Mouse (Mus musculus): ENCODE measurements at regions not wholly inside any gene's neighbourhood (a gene's known extent, or its start where the extent isn't known, plus 50 kb on each side); places are given as distances from the start of the nearest gene placed in this dataset.

- H3K36me3 ChIP-seq (replicated peaks) = no peaks in the 10 kb centered on the region
- WGBS (ENCODE audit: insufficient replicate concordance) = 54% methylated on average over 5 of the region's 5 CpGs
- ATAC-seq (ENCODE audit: insufficient read depth) = no peak
Observed at GRCm38 (mm10) chr2:146685854-146686507, 169.7 kb upstream of the Kiz start.

DNA sequence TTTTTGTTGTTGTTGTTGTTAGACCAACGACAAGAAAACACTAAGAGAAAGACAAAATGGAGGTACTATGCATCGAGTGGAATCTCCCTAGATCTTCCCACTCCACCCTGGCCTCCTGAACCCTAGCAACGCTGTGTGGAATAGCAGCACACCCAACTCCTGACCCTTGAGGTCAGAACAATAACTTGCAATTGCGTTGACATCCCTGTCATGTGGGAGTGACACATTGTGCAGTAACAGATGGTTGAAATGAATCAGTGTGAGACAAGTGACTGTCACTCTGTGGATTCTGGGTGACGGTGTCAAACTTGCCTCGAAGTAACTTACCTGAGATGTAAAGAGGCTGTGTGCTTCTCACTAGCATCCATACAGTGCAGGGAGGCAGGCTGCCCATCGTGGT, 167.1 kb upstream of the Kiz start:
- Histone ChIP-seq H3K4me1 (replicated peaks) (no peaks in the 10 kb centered on the region), H3K36me3 (replicated peaks) (no peaks in the 10 kb centered on the region), H3K4me2 (no peak overlapping the region), H3K27me3 (no peaks in the 10 kb centered on the region), H3K4me3 (replicated peaks) (no peak overlapping the region), H3K27ac (replicated peaks) (no peak overlapping the region), H3K9ac (no peak overlapping the region), H3K9me3 (replicated peaks) (no peaks in the 10 kb centered on the region)
- WGBS (ENCODE audit: insufficient replicate concordance) = 50% methylated on average over 7 of the region's 7 CpGs
- ATAC-seq (ENCODE audit: insufficient read depth) = no peak

More at GRCm38 (mm10) chr2:146685854-146686507, 169.7 kb upstream of the Kiz start:
- H3K9ac ChIP-seq = no peak overlapping the region
- H3K27ac ChIP-seq (replicated peaks) = no peak overlapping the region
- no peaks in the 10 kb centered on the region for H3K27me3 ChIP-seq
- H3K4me1 ChIP-seq (replicated peaks) = no peaks in the 10 kb centered on the region
- H3K4me3 ChIP-seq (replicated peaks) = no peak overlapping the region
- H3K9me3 ChIP-seq (replicated peaks) = no peaks in the 10 kb centered on the region
- H3K4me2 ChIP-seq = no peak overlapping the region

DNA sequence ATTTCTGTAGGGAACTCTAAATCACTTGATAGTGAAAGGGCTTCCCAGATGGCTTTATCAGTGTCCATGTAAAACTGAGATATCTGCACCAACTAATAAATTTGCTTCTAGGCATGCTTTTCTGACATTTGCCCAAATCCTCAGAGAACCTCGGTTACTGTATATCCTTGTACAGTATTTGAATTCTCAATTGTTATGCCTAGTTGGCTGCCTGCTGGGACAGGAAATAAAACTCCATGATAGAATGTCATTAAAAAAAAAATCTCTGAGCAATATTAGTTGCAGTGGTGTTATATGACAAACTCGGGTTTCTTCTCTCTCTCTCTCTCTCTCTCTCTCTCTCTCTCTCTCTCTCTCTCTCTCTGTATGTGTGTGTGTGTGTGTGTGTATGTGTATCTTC, 162.2 kb upstream of the Kiz start:
- H3K4me1 ChIP-seq (replicated peaks) = no peaks in the 10 kb centered on the region
- H3K27me3 ChIP-seq = no peaks in the 10 kb centered on the region
- no peaks in the 10 kb centered on the region for H3K9me3 ChIP-seq (replicated peaks)
- no peak overlapping the region for H3K27ac ChIP-seq (replicated peaks)
- 49% methylated on average over 2 of the region's 2 CpGs for WGBS (ENCODE audit: insufficient replicate concordance)
- no peak for ATAC-seq (ENCODE audit: insufficient read depth)
- no peak overlapping the region for H3K4me2 ChIP-seq
- no peaks in the 10 kb centered on the region for H3K36me3 ChIP-seq (replicated peaks)
- H3K4me3 ChIP-seq (replicated peaks) = no peak overlapping the region
- no peak overlapping the region for H3K9ac ChIP-seq

DNA sequence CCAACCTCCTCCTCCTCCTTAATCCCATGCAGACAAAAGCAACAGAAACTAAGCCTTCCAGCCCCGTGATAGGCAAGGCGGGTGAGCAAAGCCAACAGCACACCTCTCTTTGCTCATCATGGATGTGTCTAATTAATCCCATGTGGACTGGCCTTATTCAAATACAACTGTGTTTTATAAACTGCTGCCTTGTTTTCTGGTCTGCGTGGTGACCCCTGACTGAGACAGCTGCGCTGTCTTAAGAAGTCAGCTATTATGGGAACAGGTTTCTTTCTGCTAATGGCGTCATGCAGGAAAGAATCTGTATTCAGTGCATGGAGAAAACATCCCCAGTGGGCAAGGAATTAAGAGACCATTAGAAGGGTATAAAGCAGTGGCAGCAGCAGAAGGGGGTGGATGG, 161.6 kb upstream of the Kiz start:
- Histone ChIP-seq H3K4me3 (replicated peaks) (no peak overlapping the region), H3K4me1 (replicated peaks) (no peaks in the 10 kb centered on the region), H3K27me3 (no peaks in the 10 kb centered on the region), H3K36me3 (replicated peaks) (no peaks in the 10 kb centered on the region), H3K9me3 (replicated peaks) (no peaks in the 10 kb centered on the region), H3K9ac (no peak overlapping the region), H3K27ac (replicated peaks) (no peak overlapping the region), H3K4me2 (no peak overlapping the region)
- WGBS (ENCODE audit: insufficient replicate concordance) = 49% methylated on average over 5 of the region's 5 CpGs
- ATAC-seq (ENCODE audit: insufficient read depth) = no peak

- no peak for ATAC-seq (ENCODE audit: insufficient read depth)
Observed at GRCm38 (mm10) chr2:146696277-146696676, 159.4 kb upstream of the Kiz start.

GRCm38 (mm10) chr2:146696727-146697126, 158.9 kb upstream of the Kiz start:
- Histone ChIP-seq H3K27ac (replicated peaks) (no peak overlapping the region), H3K4me3 (replicated peaks) (no peak overlapping the region), H3K9me3 (replicated peaks) (no peaks in the 10 kb centered on the region), H3K36me3 (replicated peaks) (no peaks in the 10 kb centered on the region), H3K9ac (no peak overlapping the region), H3K4me2 (no peak overlapping the region), H3K27me3 (no peaks in the 10 kb centered on the region), H3K4me1 (replicated peaks) (no peaks in the 10 kb centered on the region)
- ATAC-seq (ENCODE audit: insufficient read depth) = no peak
- 57% methylated on average over 4 of the region's 4 CpGs for WGBS (ENCODE audit: insufficient replicate concordance)

More at GRCm38 (mm10) chr2:146696277-146696676, 159.4 kb upstream of the Kiz start:
- H3K4me1 ChIP-seq (replicated peaks) = no peaks in the 10 kb centered on the region
- no peak overlapping the region for H3K9ac ChIP-seq
- H3K36me3 ChIP-seq (replicated peaks) = no peaks in the 10 kb centered on the region
- H3K4me3 ChIP-seq (replicated peaks) = no peak overlapping the region
- no peaks in the 10 kb centered on the region for H3K9me3 ChIP-seq (replicated peaks)
- no peaks in the 10 kb centered on the region for H3K27me3 ChIP-seq
- no peak overlapping the region for H3K4me2 ChIP-seq
- 52% methylated on average over 2 of the region's 2 CpGs for WGBS (ENCODE audit: insufficient replicate concordance)
- H3K27ac ChIP-seq (replicated peaks) = no peak overlapping the region

- Histone ChIP-seq H3K9me3 (replicated peaks) (no peaks in the 10 kb centered on the region), H3K36me3 (replicated peaks) (no peaks in the 10 kb centered on the region), H3K4me3 (replicated peaks) (no peak overlapping the region), H3K27me3 (no peaks in the 10 kb centered on the region), H3K9ac (no peak overlapping the region), H3K4me1 (replicated peaks) (no peaks in the 10 kb centered on the region), H3K4me2 (no peak overlapping the region), H3K27ac (replicated peaks) (no peak overlapping the region)
- ATAC-seq (ENCODE audit: insufficient read depth) = no peak
- 59% methylated on average over 8 of the region's 8 CpGs for WGBS (ENCODE audit: insufficient replicate concordance)
Observed at GRCm38 (mm10) chr2:146710676-146711075, 145.0 kb upstream of the Kiz start.

DNA sequence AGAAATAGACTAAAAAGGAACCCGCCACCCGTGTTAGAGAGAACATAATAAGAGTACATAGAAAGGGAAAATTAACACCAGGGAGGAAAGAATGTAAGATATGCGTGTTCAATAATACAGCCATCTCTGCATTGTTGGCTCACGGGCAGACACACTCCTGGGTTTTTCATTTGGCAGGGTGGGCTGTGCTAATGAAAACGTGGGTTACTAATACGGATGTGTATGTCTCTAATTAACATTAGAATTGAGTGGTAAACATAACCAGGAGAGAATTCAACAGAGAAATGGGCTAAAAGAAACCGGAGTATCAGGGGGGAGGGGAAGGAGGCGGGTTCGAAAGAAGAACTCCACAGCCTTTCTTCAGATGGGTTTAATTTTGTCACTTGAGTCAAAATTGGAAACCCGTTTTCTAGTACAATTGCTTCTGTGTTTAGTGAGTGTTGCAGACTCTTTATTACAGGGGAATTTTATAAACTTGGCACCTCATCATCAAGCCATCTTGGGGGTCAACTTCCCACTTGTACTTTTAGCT, 134.4 kb upstream of the Kiz start:
- 47% methylated on average over 10 of the region's 10 CpGs for WGBS (ENCODE audit: insufficient replicate concordance)
- no peak for ATAC-seq (ENCODE audit: insufficient read depth)
- H3K36me3 ChIP-seq (replicated peaks) = no peaks in the 10 kb centered on the region

DNA sequence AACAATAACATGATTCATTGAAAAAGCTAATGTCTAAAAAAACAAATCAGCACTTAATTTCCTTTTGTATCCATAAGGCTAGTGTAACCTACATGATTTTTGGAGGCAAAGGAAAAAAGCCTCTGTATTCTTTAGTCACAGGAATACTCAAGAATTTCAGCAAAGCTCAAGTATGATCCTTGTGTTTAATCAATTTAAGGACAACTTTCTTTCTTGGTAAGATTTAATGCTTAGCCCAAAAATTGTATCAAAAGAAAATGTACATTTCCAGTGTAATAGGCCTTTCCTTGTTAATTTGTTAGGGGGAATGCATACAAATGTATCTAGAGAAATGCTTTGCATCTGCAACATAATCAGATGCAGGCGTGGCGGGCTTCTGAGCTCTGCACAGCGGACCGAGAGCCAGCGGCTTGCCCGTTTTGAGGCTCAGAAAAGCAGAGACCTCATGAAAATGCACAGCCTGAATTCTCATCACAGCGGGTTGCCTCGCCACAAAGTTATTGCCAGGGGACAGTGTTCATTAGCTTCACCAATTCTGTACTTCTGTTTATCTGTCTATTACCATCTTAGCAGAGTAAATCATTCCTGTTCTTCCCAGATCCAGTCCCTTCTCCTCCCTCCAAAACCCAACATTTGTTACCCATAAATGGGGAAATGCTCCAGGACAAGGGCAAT, 133.2 kb upstream of the Kiz start:
- Histone ChIP-seq H3K9me3 (replicated peaks) (no peaks in the 10 kb centered on the region), H3K4me3 (replicated peaks) (no peak overlapping the region), H3K27me3 (no peaks in the 10 kb centered on the region), H3K9ac (no peak overlapping the region), H3K4me1 (replicated peaks) (no peaks in the 10 kb centered on the region), H3K4me2 (no peak overlapping the region), H3K27ac (replicated peaks) (no peak overlapping the region), H3K36me3 (replicated peaks) (no peaks in the 10 kb centered on the region)
- no peak for ATAC-seq (ENCODE audit: insufficient read depth)
- WGBS (ENCODE audit: insufficient replicate concordance) = 63% methylated on average over 8 of the region's 8 CpGs

More for the DNA sequence above, 134.4 kb upstream of the Kiz start:
- Histone ChIP-seq H3K9ac (no peak overlapping the region), H3K4me3 (replicated peaks) (no peak overlapping the region), H3K4me1 (replicated peaks) (no peaks in the 10 kb centered on the region), H3K4me2 (no peak overlapping the region), H3K9me3 (replicated peaks) (no peaks in the 10 kb centered on the region), H3K27me3 (no peaks in the 10 kb centered on the region), H3K27ac (replicated peaks) (no peak overlapping the region)

- H3K36me3 ChIP-seq (replicated peaks) = no peaks in the 10 kb centered on the region
- ATAC-seq (ENCODE audit: insufficient read depth) = no peak
Observed at GRCm38 (mm10) chr2:146723172-146723571, 132.5 kb upstream of the Kiz start.

DNA sequence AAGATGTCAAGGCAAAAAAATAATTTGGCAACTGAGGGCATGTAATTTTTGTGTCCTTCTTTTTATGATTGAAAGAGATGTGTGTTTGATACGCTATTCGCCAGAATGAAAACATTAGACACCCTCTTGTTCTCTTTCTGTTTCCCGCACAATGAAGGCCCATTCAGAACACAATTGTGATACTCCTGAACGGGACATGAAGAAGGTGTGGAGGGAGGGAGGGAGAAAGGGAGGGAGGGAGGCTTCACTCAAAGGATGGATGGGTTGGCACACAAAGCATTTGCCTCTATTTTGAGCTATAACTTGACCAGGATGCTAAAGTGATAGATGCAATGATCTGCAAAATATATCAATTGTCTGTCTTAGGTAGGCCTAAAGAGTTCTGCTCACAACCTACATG, 132.0 kb upstream of the Kiz start:
- Histone ChIP-seq H3K36me3 (replicated peaks) (no peaks in the 10 kb centered on the region), H3K27ac (replicated peaks) (no peak overlapping the region), H3K4me1 (replicated peaks) (no peaks in the 10 kb centered on the region), H3K4me3 (replicated peaks) (no peak overlapping the region), H3K9me3 (replicated peaks) (no peaks in the 10 kb centered on the region), H3K9ac (no peak overlapping the region), H3K27me3 (no peaks in the 10 kb centered on the region), H3K4me2 (no peak overlapping the region)
- ATAC-seq (ENCODE audit: insufficient read depth) = no peak
- WGBS (ENCODE audit: insufficient replicate concordance) = 76% methylated on average over 4 of the region's 4 CpGs

More at GRCm38 (mm10) chr2:146723172-146723571, 132.5 kb upstream of the Kiz start:
- no peak overlapping the region for H3K4me3 ChIP-seq (replicated peaks)
- no peak overlapping the region for H3K4me2 ChIP-seq
- WGBS (ENCODE audit: insufficient replicate concordance) = 67% methylated on average over 9 of the region's 9 CpGs
- no peaks in the 10 kb centered on the region for H3K27me3 ChIP-seq
- H3K9me3 ChIP-seq (replicated peaks) = no peaks in the 10 kb centered on the region
- no peaks in the 10 kb centered on the region for H3K4me1 ChIP-seq (replicated peaks)
- H3K27ac ChIP-seq (replicated peaks) = no peak overlapping the region
- no peak overlapping the region for H3K9ac ChIP-seq
